Mouse (Mus musculus) T-helper 1 cell (primary cell): Measurements from ENCODE around the gene Adamts17.

Source experiments
- in situ Hi-C: fragments of 300-600 bp; cut with MboI, MseI; formaldehyde crosslinking; loops from one replicate; pipeline ENCODE4 v1.15.1; 2025; ENCODE audit warnings: high pct_unique_total_duplicates

The Adamts17 gene

GRCm38 (mm10) chr7:67029481-67029880 is 189.9 kb downstream of the Adamts17 start:
- in situ Hi-C loops: no loop called here

GRCm38 (mm10) chr7:67031284-67031683 is 191.7 kb downstream of the Adamts17 start:
- in situ Hi-C loops: no loop called here

- in situ Hi-C loops: no loop called here
Measured at GRCm38 (mm10) chr7:67032616-67033015, 193.1 kb downstream of the Adamts17 start.

GRCm38 (mm10) chr7:67034369-67034768 is 194.8 kb downstream of the Adamts17 start:
- in situ Hi-C loops: no loop called here

- in situ Hi-C loops: no loop called here
Measured at GRCm38 (mm10) chr7:67035246-67035645, 195.7 kb downstream of the Adamts17 start.

- in situ Hi-C loops: no loop called here
Measured at GRCm38 (mm10) chr7:67035661-67036060, 196.1 kb downstream of the Adamts17 start.

- in situ Hi-C loops: no loop called here
Measured at GRCm38 (mm10) chr7:67036502-67037485, 197.3 kb downstream of the Adamts17 start.

GRCm38 (mm10) chr7:67037726-67038520 is 198.4 kb downstream of the Adamts17 start:
- in situ Hi-C loops: no loop called here

- in situ Hi-C loops: no loop called here
Measured at GRCm38 (mm10) chr7:67039143-67039542, 199.6 kb downstream of the Adamts17 start.

GRCm38 (mm10) chr7:67039861-67040260 is 200.3 kb downstream of the Adamts17 start:
- in situ Hi-C loops: no loop called here

GRCm38 (mm10) chr7:67041685-67042084 is 202.2 kb downstream of the Adamts17 start:
- in situ Hi-C loops: no loop called here

GRCm38 (mm10) chr7:67044121-67044817 is 204.7 kb downstream of the Adamts17 start:
- in situ Hi-C loops: no loop called here

- in situ Hi-C loops: no loop called here
Measured at GRCm38 (mm10) chr7:67045202-67045601, 205.7 kb downstream of the Adamts17 start.

GRCm38 (mm10) chr7:67049206-67049605 is 209.7 kb downstream of the Adamts17 start:
- in situ Hi-C loops: no loop called here

GRCm38 (mm10) chr7:67050424-67050823 is 210.9 kb downstream of the Adamts17 start:
- in situ Hi-C loops: no loop called here

GRCm38 (mm10) chr7:67051089-67051718 is 211.7 kb downstream of the Adamts17 start:
- in situ Hi-C loops: no loop called here

GRCm38 (mm10) chr7:67054876-67055275 is 215.3 kb downstream of the Adamts17 start:
- in situ Hi-C loops: no loop called here

GRCm38 (mm10) chr7:67055510-67055909 is 216.0 kb downstream of the Adamts17 start:
- in situ Hi-C loops: no loop called here

GRCm38 (mm10) chr7:67061756-67062155 is 222.2 kb downstream of the Adamts17 start:
- in situ Hi-C loops: no loop called here

- in situ Hi-C loops: no loop called here
Measured at GRCm38 (mm10) chr7:67062571-67062970, 223.0 kb downstream of the Adamts17 start.

- in situ Hi-C loops: no loop called here
Measured at GRCm38 (mm10) chr7:67064627-67065305, 225.2 kb downstream of the Adamts17 start.
